Mouse (Mus musculus): Measurements from ENCODE around the gene Gart.

Gart gene

DNA sequence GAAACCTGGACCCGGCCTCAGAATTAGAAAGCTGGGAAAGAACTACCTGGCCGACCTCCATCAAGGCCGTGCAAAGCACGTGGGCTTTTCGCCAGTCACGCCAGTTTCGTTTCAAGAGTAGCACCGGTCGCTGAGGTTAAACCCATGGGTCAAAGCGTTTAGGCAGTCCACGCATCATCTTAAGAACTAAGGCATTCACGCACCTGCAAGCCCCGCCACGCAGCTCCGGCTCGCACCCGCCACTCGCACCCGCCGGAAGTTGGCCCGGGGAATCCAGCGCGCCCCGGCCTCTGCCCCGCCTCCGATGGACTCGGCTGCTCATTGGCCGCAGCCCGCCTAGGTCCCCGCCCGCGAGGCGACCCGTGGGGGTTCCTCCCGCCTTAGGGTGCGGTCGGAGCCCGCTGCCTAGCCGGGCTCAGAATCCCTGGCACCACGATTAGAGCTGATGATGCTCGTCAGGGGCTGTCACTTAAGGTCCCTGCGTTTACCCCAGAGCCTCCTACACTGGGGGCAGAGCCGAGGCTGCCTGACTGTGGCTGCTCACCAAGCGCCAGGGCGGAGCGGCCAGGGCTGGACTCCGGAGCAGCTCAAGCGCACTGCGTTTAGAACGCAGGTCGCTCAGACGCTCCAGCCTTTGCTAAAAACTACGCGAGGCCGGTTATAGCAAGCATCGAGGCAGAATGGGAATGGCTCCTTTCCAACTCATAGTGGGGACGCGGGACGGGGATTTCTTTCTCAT lies at the start of gene Gart:
TSS of gene Gart (minus strand) at position 272 of the 739 bp plus-strand sequence.
- peak; percentile 90 for DNase-seq (ENCODE audit: low spot score)

DNA sequence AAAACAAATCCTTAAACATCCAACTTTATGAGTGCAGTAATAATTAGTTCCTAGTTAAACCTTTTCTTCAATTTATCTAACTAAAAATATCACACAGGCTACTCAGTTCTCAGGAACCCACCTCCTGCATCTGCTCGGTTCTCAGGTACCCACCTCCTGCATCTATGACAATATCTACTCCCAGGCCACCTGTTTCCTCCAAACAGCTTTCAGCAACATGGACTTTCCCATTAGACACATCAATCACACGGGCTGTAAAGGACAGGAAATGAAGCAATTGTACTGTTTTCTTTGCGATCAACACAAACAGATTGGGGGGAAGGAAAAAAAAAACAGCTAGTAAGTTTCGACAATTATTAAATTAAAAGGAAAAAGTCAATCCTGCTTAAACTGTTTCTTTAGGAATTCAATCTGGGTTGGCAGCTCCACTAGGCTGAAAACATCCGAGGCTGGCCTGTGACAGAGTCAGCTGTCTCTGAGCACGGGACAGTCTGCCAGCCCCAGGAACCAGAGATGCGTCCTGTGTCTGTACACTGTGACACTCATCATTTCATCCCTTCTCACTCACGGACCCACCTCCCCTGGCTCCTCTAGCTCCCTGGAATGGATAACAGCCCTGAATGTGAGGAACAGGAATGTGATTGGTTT lies 48.5 kb upstream of the Gart start:
- DNase-seq (ENCODE audit: low spot score): no peak

DNA sequence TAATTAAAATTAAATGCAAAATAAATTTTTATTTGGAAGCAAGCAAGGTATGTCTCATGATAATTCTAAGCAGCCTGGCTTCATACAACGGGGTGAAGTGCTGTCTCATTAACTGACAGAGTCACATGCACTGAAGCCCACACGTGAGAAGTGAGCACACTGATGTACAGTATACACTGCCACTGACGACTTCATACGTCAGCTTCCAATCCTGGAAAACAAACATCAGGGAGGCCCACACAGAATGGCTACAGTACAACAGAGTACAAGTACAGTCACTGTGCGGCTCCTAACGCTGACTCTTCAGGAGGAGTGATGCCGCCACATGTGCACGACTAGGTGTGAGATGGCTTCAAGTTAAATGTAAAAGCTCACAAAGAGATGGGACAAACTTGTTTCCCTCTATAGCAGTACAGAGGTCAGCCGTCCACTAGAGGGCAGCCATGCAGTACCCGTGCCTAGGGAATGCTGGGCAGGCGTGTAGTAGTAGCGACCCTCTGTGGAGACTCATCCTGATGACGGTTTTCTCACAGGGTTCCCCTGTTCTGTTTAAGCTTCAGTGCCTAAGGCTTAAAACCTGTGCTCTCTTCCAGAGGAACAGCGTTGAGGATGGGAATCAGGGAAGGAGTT lies 47.8 kb upstream of the Gart start:
- DNase-seq (ENCODE audit: low spot score): peak; percentile 46

DNA sequence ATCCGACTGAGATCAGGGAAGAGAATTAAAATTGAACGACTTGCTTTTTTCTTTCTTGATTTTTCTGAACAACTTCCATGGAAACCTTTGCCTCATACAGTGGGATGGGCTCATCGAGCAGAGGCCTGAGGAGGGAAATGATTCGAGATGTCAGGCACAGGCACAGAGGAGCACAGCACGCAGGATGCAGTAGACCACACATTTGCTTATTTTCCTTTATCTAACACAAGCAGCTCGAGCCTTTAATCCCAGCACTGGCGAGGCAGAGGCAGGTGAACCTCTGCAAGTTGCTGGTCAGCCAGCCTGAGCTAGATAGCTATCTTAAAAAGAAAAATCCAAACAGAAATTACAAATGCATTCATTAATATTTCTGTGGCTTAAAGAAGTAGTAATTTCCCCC lies 43.0 kb upstream of the Gart start:
- DNase-seq (ENCODE audit: low spot score): no peak

DNA sequence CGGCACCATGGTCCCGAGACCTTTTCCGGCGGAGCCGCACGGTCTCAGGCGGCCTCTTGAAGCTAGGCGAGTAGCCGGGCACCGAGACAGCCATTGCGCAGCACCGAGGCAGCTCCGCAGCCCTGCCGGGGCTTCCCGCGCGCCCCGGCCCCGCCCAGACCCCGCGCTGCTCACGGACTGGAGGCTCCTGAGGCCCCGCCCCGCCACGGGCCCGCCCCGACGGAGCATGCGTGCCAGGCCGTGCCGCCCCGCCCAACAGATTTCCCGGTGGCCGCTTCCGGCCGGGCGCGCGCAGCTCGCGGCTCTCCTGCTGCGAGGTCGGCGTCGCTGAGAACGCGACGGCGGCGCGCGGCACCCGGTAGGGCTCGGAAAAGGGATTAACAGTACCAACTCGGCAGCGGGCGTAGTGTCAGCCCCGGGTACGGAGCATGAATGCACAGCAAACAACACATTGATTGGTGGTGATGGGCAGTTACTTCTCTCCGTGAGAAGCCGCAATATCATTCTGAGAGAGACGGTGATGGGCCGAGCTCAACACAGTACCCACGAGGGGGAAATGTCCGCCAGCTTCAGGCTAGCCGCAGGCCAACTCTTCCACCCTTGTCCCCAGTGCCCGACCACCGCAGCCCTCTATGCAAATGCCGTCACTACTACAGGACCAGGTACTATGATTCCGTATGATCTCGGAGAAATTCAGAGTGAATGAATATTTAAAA lies 42.0 kb upstream of the Gart start, which contains the start of gene Donson:
TSS of gene Donson (minus strand) at position 152 of the 716 bp plus-strand sequence.
- peak; percentile 86 for DNase-seq (ENCODE audit: low spot score)

DNA sequence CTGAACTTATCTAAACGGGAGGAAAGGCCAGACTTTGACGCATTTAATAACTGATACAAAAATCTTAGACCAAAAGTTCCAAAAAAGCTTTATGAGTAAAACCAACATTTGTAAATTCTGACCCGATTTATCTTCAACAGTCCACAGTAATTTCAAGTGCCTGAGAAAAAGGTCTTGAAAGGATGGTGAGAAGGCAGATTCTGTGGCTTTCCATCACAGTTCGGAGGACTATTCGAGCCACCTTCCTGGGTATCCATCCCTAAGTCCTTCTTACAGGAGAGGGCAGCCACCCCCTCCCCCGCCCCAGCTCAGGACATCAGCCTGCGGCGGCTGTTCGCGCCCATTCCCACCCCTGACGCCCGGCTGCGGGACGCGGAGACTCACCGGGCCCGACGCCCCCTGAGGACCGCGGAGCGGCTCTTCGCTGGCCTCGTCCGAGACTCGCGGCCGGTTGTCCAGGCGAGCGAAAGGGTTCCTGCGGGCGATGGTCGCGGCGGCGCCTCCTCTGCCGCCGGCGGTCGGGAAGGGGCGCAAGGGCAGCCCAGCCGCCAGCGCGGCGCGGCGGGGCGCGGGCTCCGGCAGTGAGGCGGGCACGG lies 41.4 kb upstream of the Gart start:
- DNase-seq (ENCODE audit: low spot score): no peak

DNA sequence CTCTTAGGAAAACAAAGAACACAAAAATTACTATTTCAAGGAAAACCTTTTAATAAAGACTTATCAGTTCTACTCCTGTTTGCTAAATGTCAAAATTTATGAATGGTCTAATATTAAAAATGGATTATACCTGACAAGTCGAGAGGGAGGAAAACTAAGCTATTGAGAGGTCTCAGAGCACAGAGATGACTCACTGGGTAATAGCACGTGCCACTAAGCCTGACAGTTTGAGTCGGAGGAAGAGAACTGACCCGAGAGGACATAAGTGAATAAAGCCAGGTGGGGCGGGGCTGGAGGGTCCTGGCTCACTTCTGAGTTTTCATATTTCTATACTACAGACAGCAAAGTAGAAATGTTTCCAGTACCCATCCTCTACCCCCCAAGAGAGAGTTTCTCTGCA lies 39.6 kb upstream of the Gart start:
- DNase-seq (ENCODE audit: low spot score): no peak

DNA sequence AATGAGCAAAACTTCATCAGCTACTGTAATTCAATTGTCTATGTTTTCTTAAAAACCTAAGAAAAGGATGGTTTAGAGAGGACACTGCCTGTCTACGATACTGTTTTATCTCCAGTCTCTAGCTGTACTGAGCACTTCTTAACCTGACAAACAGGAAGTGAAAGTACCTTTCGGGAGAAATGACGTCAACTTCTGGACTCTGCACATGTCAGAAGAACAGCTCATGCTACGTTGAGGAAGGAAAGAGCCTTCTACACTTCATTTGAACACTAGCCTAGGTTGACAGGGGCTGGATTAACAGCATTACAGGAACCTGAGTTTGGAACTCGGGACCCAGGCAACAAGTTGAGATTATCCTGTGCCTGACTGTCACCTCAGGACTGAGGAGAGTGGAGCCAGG lies 38.8 kb upstream of the Gart start:
- DNase-seq (ENCODE audit: low spot score): no peak

DNA sequence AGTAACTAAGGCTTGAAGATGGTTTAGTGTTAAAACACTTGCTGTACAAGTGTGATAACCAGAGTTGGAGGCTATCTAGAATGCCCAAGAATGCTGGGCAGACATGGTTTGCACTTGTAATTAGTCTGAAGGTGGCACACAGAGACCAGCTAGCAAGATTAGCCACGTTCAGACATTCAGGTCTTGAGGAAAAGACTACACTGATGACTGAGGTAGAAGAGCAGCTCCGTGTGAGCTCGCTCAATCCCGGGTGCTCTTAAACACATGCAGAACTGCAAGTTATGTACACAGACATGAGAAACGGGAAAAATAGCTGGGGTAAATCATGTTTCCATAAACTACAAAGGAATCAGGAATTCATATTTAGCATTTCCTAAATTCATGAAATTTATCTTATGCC lies 33.9 kb upstream of the Gart start:
- DNase-seq (ENCODE audit: low spot score): no peak

DNA sequence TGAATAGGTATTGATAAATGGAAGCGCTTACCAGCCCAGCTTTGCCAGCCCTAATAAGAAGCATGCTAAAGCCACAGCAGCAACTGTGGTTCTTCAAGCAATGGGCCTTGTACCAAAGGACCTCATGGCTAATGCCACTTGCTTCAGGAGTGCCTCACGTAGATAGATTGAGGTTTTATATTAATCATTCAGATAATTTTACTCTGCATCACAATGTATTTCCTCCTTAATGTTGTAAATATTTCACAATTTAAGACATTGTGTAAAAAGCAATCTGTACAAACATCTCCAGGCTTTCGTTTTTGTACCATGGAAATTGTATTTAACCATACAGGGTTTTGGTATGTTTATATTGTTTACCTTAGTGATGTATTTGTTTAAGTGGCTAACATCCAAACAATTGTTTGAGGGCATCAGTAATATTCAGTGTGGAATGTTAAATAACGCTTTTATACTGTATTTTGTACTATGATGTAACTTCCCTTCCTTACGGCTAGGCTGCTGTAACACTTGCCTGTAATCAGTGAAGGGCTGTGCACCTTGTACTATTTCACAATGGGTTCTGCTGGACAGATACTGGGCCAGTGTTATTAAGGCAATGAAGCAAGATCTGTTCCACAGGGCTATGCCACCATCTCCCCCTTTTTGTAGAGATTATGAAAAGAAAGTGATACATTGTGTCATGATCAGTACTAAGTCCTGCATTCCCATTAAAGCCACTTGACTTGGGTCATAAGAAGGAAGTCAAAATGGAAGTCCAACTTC lies 31.6 kb upstream of the Gart start:
- DNase-seq (ENCODE audit: low spot score): no peak

DNA sequence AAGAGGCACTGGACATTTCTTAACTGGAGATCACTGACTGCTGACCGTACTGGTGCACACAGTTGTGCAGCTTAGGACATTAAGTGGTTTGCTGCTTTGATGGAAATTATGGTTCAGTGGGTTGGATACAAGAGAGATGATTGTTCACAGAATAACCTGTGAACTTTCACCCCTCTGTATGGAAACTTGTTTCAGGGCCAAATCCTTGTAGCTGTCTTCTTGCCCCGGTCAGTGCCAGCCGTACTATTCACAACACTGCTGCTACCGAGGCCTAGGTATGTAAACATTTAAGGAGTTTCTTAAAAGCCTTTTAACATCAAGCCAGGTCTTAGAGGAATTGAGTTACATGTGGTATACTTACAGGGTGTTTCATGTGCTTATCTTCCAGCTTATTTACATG lies 27.7 kb upstream of the Gart start:
- no peak for DNase-seq (ENCODE audit: low spot score)

DNA sequence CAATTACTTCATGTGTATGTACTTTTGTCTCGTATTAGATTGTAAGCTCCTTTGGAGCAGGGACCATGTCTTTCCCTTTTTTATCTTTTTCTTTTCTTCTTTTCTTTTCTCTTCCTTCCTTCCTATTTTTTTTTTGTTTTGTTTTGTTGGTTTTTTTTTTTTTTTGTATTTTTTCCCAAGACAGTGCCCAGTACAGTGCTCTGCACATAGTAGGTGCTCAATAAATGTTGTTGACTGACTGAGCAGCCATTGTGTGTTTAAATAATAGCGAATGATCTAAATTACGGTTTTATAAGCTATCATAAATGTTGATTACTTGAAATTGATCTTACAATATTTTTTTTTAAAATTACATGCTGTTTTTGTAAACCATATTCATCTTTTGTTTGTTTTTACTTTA lies 17.0 kb upstream of the Gart start:
- no peak for DNase-seq (ENCODE audit: low spot score)

DNA sequence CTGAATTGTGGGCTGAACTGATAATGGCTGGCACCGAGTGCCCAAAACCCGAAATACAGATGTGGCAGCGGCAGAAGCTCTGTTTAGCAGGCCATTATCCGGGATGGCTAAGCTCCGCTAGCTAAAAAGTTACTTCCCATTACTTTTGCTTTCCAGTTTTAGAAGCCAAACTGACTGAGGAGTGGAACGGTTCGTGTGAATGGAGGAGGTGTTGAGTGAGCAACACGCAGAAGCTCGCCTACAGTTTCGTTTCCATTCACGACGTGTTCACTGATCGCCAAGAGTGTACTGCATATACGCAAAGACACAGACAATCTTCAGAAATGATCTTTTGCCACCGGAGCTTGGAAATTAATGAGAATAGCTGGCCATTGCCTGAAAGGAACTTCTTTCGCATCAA lies 15.6 kb upstream of the Gart start:
- DNase-seq (ENCODE audit: low spot score): no peak

DNA sequence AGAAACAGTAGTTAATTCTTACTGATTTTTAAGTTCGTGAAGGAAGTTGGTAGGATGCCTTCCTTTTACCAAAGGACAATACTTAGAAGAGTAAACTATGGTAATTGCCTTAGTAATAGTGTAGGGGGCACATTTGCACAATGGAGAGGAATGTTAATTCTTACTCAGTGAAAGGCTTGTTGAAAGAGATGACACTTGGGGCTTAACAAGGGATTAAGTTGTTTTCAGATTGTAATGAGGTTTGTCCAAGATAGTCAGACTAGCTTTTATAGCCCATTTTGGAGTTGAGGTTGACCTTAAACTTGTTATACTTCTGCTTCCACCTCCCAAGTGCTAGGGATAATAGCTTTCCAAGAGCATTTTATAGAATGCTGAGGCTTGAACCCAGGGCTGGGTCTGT lies 14.6 kb upstream of the Gart start:
- no peak for DNase-seq (ENCODE audit: low spot score)

DNA sequence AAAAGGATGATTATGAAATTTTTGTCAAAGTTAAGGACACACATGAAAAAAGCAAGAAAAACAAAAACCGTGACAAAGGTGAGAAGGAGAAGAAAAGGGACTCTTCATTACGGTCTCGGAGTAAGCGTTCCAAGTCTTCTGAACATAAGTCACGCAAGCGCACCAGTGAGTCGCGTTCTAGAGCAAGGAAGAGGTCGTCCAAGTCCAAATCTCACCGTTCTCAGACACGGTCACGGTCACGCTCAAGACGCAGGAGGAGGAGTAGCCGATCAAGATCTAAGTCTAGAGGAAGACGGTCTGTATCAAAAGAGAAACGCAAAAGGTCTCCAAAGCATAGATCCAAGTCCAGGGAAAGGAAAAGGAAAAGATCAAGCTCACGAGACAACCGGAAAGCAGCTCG lies 13.0 kb upstream of the Gart start:
- DNase-seq (ENCODE audit: low spot score): no peak

DNA sequence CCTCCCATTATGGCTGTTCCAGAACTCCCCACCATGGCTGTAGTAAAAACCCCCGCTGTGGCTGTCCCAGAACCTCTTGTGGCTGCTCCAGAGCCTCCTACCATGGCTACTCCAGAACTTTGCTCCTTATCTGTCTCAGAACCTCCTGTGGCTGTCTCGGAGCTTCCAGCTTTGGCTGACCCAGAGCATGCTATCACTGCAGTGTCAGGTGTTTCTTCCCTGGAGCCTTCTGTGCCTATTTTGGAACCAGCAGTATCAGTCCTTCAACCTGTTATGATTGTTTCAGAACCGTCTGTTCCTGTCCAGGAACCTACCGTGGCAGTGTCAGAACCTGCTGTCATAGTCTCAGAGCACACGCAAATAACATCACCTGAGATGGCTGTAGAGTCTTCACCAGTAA lies 11.7 kb upstream of the Gart start:
- no peak for DNase-seq (ENCODE audit: low spot score)

DNA sequence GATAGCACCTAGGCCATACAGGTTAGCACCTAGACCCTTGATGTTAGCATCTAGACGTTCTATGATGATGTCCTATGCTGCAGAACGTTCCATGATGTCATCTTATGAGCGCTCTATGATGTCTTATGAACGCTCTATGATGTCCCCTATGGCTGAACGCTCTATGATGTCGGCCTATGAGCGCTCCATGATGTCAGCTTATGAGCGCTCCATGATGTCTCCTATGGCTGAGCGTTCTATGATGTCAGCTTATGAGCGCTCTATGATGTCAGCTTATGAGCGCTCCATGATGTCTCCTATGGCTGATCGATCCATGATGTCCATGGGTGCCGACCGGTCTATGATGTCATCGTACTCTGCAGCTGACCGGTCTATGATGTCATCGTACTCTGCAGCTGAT lies 10.5 kb upstream of the Gart start:
- DNase-seq (ENCODE audit: low spot score): no peak

DNA sequence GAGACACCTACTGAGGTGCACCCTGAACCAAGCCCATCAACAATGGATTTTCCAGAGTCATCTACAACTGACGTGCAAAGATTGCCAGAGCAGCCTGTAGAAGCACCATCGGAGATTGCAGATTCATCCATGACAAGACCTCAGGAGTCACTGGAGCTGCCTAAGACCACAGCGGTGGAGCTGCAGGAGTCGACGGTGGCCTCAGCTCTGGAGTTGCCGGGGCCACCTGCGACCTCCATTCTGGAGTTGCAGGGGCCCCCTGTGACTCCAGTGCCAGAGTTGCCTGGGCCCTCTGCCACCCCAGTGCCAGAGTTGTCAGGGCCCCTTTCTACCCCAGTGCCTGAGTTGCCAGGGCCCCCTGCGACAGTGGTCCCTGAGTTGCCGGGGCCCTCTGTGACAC lies 8.5 kb upstream of the Gart start:
- DNase-seq (ENCODE audit: low spot score): no peak

DNA sequence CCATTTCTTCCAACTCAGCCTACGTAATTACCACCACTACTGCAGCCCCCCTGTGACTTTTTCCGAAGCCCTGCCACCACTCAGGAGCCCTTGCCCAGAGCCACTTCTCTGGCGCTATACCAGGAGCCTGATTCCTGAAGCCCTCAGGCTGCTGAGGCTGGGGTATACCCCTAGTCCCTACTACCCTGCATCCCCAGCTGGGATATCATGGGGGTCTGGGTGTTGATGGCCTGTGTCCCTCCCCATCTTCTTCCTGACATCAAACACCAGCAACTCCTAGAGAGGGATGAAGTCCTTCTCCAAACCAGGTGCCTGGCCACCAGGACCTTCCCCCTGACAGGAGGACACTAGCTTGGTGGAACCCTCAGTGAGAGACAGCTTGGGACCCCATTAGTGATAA lies 5.4 kb upstream of the Gart start:
- no peak for DNase-seq (ENCODE audit: low spot score)

DNA sequence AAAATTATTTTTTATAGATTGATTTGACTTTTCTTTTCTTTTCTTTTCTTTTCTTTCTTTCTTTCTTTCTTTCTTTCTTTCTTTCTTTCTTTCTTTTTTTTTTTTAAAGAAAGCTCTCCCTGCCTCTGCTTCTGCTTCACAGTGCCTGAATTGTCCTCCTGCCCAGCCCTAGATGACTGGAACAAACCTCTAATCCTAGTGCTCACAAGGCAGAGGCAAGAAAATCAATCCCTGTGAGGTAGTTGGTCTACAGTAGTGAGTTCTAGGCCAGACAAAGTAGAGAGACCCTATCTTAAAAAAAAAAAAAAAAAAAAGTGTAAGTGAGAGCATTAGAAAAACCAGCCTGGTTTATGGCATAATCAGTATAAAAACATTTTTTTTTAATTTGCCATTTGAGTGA lies 3.0 kb upstream of the Gart start:
- no peak for DNase-seq (ENCODE audit: low spot score)

DNA sequence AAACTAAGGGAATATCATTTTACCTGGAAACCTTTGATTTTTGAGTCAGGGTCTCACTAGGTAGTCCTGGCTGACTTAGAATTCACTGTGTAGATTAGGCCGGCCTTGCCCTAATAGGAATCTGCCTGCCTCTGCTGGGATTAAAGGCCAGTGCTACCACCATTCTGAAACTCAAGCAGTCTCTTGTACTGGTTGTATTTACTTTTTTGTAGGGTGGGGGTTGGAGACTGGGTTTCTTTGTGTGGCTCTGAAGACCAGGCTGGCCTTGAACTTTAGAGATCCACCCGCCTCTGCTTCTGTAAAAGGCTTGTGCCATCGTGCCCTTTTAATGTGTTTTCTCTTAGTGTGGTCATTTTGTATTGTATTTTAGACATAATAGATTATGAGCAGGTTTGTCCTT lies 2.5 kb upstream of the Gart start:
- DNase-seq (ENCODE audit: low spot score): no peak

DNA sequence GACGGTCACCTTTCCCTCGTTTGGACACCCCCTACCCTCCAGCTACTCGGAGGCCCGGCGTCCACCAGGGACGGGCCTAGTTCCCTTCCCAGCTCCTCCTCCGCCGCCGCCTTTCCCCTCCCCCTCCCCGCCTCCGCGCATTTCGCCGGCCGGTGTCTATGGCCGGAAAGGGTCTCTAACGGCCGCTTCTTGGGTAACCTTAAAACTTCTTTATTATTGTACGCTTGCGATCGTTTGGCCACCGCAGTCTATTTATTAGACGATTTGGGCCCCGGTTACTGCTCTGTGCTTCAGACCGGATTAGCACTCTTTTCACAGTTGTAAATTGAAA lies 1.4 kb upstream of the Gart start:
- DNase-seq (ENCODE audit: low spot score): peak; percentile 73
